Mouse (Mus musculus): ENCODE data around the gene Vmn1r165.
"Not testable (repeated sequence)": the region's sequence is repeated elsewhere in the genome, so short reads cannot be mapped to it uniquely, and the experiment has no call there.

- not testable (repeated sequence) for TF ChIP-seq CTCF (IDR thresholded peaks at IDR 0.05; ENCODE audit: low read depth, low read length); POLR2A (IDR thresholded peaks at IDR 0.05; ENCODE audit: insufficient read depth, low read length); EP300 (IDR thresholded peaks at IDR 0.05; ENCODE audit: insufficient read depth, low read depth, low read length)
These were observed 34.5 kb downstream of the Vmn1r165 start, which contains the start of gene Vmn1r166 for GRCm38 (mm10) chr7:23251582-23251981.
